Mouse (Mus musculus) spleen, postnatal 36 days (tissue): ENCODE results near the gene Tmem37.

Experiments used
- DNase-seq, 2 experiments: peaks; one replicate each; pipeline ENCODE4 v3.0.0; 2022; ENCODE audit warnings: low spot score in 2 of 2, mixed read lengths in 1 of 2

Gene Tmem37

GRCm38 (mm10) chr1:120057674-120058430 is 16.0 kb downstream of the Tmem37 start:
- no peak for DNase-seq

- peak in 1 of 2 experiments; percentile 16 for DNase-seq
Observed at GRCm38 (mm10) chr1:120057044-120057443, 16.8 kb downstream of the Tmem37 start.

DNA sequence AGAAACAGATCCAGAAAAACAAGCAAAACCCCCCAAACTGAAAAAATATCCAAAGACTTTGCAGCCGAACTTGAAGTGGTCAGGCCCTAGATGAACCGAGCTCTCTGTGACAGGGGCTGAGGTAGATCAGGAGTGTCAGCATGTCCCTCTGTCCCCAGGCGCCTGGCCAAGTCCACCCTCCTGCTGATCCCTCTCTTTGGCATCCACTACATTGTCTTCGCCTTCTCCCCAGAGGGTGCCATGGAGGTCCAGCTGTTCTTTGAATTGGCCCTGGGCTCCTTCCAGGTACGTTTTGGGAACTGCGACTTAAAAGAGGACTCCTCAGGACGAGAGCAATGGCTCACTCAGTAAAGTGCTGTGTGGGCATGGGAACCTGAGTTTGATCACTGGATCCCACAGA is 17.6 kb downstream of the Tmem37 start:
- DNase-seq, result no peak

DNA sequence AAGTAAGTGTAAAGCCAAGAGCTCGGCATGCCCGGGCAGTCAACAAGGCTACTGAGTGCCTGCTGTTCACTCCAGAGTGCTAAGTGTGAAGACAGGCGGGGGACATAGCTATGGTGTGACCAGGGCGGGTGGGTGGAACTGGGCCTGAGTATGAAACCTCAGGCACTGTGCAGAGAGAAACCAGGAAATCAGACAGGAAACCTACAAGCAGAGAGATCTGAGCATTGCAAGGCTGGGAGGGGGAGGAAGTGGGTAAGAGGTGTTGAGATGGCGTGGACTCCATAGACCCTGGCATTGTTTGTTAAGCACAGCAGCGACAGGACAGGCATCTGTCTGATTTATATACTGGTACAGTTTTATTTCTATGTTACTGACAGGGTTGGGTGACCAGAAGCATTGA is 18.4 kb downstream of the Tmem37 start:
- DNase-seq, result peak; percentile 30 to 35

DNA sequence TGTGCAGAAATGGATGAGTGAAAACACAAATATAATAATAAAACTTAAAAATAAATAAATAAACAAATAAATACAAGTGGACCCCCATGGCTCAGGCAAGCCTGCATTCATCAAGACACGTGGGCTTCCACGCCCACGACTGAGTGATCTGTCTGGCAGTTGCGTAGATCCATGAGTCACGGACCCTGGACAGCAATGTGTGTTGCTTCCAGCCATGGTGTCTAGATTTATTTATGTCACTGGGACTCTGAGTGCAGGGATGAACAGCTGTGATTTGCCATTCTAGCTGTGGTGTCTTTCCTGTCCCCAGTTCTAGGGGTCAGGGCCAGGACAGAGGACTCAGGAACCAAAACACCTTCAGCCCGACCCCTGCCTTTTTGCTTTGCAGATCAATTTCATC is 18.9 kb downstream of the Tmem37 start:
- DNase-seq, result no peak

GRCm38 (mm10) chr1:120051070-120051469 is 22.8 kb downstream of the Tmem37 start:
- DNase-seq, result no peak

DNA sequence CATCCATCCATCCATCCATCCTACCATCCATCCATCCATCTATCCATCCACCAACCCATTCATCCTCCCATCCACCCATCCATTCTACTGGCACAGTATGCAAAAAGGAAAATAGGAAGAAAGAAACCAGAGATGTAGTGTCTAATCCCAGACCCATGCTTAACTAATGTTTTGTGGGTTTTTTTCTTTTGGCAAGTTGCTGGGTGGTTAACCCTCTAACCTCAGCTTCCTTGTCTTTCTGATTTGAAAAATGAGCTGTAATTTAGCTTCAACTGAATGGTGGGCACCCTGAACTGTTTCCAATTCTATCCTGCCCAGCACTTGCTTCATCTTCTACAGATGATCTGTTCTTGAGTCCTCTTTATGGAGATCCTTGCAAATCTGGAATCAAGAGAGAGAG is 26.5 kb downstream of the Tmem37 start:
- DNase-seq, result no peak

DNA sequence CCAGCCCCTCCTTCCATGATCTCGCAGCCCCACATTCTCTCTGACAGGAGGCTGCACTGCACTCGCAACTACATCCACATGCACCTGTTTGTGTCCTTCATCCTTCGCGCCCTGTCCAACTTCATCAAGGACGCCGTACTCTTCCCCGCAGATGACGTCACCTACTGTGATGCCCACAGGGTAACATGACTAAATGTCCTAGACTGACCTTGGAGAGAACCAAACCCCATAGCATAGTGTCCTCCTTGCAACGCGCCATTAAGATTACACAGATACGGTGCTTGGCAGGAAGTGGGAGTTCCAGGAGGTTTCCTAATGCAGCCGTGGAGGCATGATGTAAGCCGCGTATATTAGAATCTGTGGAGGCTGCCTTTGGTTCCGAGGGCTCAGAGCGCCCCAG is 29.3 kb downstream of the Tmem37 start:
- DNase-seq, result no peak

GRCm38 (mm10) chr1:120042421-120042820 is 31.5 kb downstream of the Tmem37 start:
- DNase-seq, result no peak

DNA sequence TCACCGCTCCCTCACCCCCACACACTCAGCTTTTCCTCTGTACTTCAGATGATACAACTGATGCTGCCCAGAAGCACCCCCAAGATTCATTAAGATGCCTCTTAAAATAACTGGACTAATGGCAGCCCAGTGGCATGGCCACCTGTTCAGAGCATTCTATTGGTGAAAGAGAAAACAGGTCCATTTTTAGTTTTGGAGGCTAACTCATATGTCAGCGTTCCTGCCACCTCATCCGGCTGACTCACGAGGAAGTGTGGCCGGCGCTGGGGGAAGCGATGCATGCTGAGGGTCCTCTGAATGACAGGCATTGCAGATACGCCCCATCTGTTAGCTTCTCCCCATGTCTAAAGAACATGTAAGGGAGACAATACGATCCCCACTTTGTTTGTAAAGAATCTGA is 35.3 kb downstream of the Tmem37 start:
- DNase-seq, result no peak

DNA sequence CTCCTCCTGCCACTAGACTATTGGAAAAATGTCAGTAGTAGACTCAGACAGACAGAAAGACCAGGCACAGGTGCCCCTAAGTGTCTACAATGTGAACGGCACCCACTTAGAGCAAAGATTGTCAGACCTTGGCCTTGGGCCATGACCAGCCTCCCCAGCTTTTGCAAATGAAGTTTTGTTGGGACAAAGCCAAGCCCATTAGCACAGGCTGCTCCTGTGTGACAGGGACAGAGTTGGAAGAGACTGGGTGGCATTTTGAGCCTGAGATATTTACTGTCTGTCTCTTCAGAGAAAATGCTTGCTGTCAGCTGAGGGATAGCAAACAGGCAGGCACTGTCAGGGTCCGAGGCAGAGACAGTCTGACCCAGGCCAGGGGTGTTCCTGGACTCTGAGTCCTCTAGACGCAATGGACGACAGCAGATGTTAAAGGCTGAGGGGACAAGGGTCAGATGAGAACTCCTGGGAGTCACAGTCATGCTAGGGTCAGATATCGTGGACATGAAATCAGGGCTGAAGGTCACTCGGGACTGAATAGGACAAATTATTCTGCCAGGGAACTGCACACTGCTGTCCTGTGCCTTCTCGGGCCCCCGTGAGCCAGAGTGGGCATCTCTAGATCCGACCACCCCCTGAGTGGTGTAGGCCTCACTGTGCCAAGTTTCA is 36.7 kb downstream of the Tmem37 start:
- no peak for DNase-seq

- DNase-seq, result no peak
Observed at GRCm38 (mm10) chr1:120035456-120036034, 38.3 kb downstream of the Tmem37 start.

- no peak for DNase-seq
Observed at GRCm38 (mm10) chr1:120034793-120035192, 39.1 kb downstream of the Tmem37 start.

GRCm38 (mm10) chr1:120033469-120033854 is 40.4 kb downstream of the Tmem37 start:
- DNase-seq, result no peak

DNA sequence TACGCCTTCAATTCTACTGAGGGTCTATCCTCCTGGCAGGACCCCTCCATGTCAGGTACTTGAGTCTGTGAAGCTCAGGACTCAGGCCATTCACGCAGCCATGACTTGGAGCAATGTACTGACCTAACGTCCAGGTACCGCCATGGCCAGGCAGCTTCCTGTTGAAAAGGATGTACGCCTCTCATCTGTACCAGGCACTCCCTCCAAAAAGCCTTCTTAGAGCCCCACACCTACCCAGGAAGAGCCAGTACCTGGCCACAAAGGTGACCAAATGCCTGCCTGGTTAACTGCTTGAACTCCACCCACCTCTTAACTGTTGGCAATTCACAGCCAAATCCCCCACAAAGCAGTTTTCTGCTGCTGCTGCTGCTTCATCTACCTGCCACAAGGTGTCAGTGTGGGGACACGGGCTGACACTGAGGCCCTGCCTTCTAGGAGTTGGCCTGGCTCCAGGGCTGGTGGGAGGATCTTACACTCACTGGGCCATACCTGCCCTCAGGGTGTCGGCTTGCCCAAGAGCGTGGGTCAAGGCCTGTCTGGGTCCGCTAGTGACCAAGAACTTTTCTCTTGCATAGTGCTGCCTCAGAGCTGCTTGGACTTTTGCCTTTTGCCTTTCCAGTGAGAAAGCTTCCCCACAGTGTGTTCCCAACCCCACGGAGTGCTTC is 40.9 kb downstream of the Tmem37 start:
- DNase-seq, result peak; percentile 38 to 47

DNA sequence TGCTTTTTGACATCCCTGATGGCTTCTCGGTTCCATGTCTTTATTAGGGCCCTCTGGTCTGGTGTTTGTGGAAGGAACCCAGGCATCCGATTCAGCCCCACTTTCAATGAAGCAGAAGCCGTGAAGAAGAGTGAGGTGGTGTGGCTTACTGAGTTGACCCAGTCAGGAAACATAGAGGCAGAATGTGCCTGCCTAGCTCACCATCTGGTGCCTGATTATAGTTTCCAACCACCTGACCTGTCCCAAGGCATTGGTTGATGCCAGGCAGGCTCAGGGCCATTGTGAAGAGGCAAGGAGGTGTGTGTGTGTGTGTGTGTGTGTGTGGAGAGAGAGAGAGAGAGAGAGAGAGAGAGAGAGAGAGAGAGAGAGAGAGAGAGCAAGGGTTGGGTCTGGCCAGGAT is 43.4 kb downstream of the Tmem37 start:
- DNase-seq, result no peak

- no peak for DNase-seq
Observed at GRCm38 (mm10) chr1:120027693-120028092, 46.2 kb downstream of the Tmem37 start.

GRCm38 (mm10) chr1:120025050-120025439 is 48.8 kb downstream of the Tmem37 start:
- no peak for DNase-seq

- no peak for DNase-seq
Observed at GRCm38 (mm10) chr1:120024331-120025049, 49.4 kb downstream of the Tmem37 start.

DNA sequence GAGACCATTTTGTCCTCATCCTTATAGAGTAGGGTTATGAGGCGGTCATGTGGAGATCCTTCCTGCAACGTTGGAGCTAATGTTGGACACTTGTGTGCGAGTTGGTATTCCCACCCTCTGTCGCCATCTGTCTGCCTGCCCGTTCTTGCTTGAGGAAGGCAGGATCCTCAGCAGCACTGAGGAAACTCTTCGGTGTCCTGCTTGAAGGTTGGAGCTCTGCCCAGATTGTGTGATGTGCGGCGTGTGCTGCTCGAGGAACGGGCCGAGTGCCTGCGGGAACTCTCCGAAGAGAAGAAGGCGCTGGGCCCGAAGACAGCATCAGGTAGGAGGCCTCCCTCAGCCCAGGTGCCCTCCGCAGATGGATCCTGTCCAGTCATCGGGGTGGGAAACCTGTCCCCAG is 51.9 kb downstream of the Tmem37 start:
- DNase-seq, result no peak

- DNase-seq, result no peak
Observed at GRCm38 (mm10) chr1:120020322-120020897, 53.5 kb downstream of the Tmem37 start.
